Mouse (Mus musculus): ENCODE measurements around the gene Rnf187. TPM values are rescaled to one million over a fixed set of nuclear protein-coding genes. Genes with fewer than 3 reads are reported as not detected.

Rnf187 gene
- polyA plus RNA-seq, 1 experiment from 2014 or later: 274 TPM

- Histone ChIP-seq H3K9me3 (replicated peaks) (no peaks in the 10 kb centered on the region), H3K36me3 (peaks cover 28% of the 10 kb centered on the region), H3K27ac (replicated peaks) (peak within 1 kb of the TSS; percentile 94), H3K4me1 (peaks cover 17% of the 10 kb centered on the region), H3K4me3 (peak within 1 kb of the TSS; percentile 84), H3K27me3 (ENCODE audit: low read depth, poor library complexity, severe bottlenecking) (no peaks in the 10 kb centered on the region)
- 1% methylated on average over 40 of the region's 40 CpGs for WGBS
- DNase-seq (ENCODE audit: low spot score): peak; percentile 96
Observed at GRCm38 (mm10) chr11:58903511-58904409, 35.0 kb downstream of the Rnf187 start, which contains the start of gene Zfp39. Gene Zfp39 (minus strand): TSS chr11:58904225.

DNA sequence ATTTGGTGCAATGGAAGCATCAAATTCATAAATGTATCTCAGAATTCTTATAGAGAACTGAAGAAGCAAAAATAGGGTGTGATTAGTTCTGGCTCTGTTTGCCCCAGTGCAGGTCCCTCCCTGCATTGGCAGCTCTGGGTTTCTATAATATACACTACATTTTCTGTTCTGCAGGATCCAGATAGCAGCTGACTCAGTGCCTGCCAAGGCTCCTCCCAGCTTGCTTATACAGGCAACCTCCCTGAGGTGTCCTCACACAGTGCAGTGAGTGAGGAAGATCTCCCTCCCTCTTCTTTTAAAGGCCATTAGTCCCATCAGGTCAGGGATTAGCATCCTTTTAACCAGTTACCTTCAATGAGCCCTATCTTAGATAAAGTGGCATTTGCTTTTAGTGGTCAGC, 37.6 kb downstream of the Rnf187 start:
- H3K36me3 ChIP-seq: peaks cover 50% of the 10 kb centered on the region
- H3K27me3 ChIP-seq (ENCODE audit: low read depth, poor library complexity, severe bottlenecking): no peaks in the 10 kb centered on the region
- no peak for DNase-seq (ENCODE audit: low spot score)

GRCm38 (mm10) chr11:58897485-58897884, 41.2 kb downstream of the Rnf187 start:
- Histone ChIP-seq H3K27ac (replicated peaks) (no peak overlapping the region), H3K4me3 (no peak overlapping the region), H3K27me3 (ENCODE audit: low read depth, poor library complexity, severe bottlenecking) (no peaks in the 10 kb centered on the region), H3K4me1 (no peaks in the 10 kb centered on the region), H3K36me3 (peaks cover 76% of the 10 kb centered on the region), H3K9me3 (replicated peaks) (no peaks in the 10 kb centered on the region)
- no peak for DNase-seq (ENCODE audit: low spot score)
- WGBS: 81% methylated on average over 6 of the region's 6 CpGs

More for the DNA sequence above, 37.6 kb downstream of the Rnf187 start:
- no peak overlapping the region for H3K27ac ChIP-seq (replicated peaks)
- H3K4me3 ChIP-seq: no peak overlapping the region
- no peaks in the 10 kb centered on the region for H3K9me3 ChIP-seq (replicated peaks)
- H3K4me1 ChIP-seq: peaks cover 17% of the 10 kb centered on the region

GRCm38 (mm10) chr11:58894456-58894855, 44.3 kb downstream of the Rnf187 start:
- H3K4me1 ChIP-seq: no peaks in the 10 kb centered on the region
- H3K27me3 ChIP-seq (ENCODE audit: low read depth, poor library complexity, severe bottlenecking): no peaks in the 10 kb centered on the region
- H3K27ac ChIP-seq (replicated peaks): no peak overlapping the region
- whole genome bisulfite sequencing: 83% methylated on average over 6 of the region's 6 CpGs
- H3K36me3 ChIP-seq: peaks cover 83% of the 10 kb centered on the region
- H3K9me3 ChIP-seq (replicated peaks): no peaks in the 10 kb centered on the region
- no peak overlapping the region for H3K4me3 ChIP-seq
- DNase-seq (ENCODE audit: low spot score): no peak

DNA sequence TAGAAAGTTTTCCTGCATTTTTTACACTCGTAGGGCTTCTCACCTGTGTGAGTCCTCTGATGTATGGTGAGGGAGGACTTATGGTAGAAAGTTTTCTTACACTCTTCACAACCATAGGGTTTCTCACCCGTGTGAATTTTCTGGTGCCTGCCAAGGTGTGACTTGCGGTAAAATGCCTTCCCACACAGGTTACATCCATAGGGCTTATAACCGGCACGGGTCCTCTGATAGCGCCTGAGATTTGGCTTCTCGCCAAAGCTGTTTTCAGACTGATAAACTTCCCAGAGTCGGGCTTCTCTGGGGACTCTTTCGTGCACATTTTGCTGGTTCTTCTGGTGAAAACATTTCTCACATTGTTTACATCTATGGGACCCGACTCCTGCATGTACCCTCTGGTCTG, 48.2 kb downstream of the Rnf187 start:
- Histone ChIP-seq H3K9me3 (replicated peaks) (no peaks in the 10 kb centered on the region), H3K36me3 (peaks cover 64% of the 10 kb centered on the region), H3K4me1 (no peaks in the 10 kb centered on the region), H3K4me3 (no peak overlapping the region), H3K27me3 (ENCODE audit: low read depth, poor library complexity, severe bottlenecking) (no peaks in the 10 kb centered on the region), H3K27ac (replicated peaks) (no peak overlapping the region)
- 96% methylated on average over 10 of the region's 10 CpGs for WGBS
- no peak for DNase-seq (ENCODE audit: low spot score)

DNA sequence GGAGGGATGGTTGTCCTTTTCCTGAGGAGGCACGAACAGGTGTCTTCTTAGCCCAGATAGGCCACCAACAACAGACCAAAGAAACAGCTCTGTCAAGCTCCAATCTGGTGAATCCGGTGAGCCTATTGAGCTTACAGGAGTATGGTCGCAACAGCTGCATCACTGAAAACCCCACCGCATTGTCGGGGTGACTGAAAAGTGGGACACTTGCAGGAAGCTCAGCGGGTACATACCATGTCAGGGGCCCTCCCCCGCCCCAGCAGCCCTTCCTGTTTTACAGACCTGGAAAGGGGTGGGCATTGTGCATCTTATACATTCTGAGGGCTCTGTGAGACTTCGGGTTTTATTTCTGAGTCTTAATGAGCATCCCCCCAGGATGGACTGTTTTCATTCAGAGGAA, 55.0 kb downstream of the Rnf187 start:
- 85% methylated on average over 8 of the region's 8 CpGs for WGBS

More for the DNA sequence above, 55.0 kb downstream of the Rnf187 start:
- Histone ChIP-seq H3K4me1 (no peaks in the 10 kb centered on the region), H3K9me3 (replicated peaks) (no peaks in the 10 kb centered on the region), H3K4me3 (no peak overlapping the region), H3K27ac (replicated peaks) (no peak overlapping the region), H3K36me3 (peaks cover 46% of the 10 kb centered on the region), H3K27me3 (ENCODE audit: low read depth, poor library complexity, severe bottlenecking) (no peaks in the 10 kb centered on the region)
- DNase-seq (ENCODE audit: low spot score): no peak

Small RNA genes lying within 50 kb of the gene (microRNA-seq; reads per million reads assigned to microRNA genes)
- not detected for gene Gm44313

Other genes starting within 250 kb of the Rnf187 start
- not detected in 2 replicates for gene Olfr319, start 239.8 kb downstream of the Rnf187 start, polyA plus RNA-seq (2016; fragmentation: Nextera tagmentation; extraction: Ambion mirVana)
- gene Olfr318, start 214.9 kb downstream of the Rnf187 start, polyA plus RNA-seq (2016; fragmentation: Nextera tagmentation; extraction: Ambion mirVana): not detected in 2 replicates
- gene Olfr317, start 199.7 kb downstream of the Rnf187 start, polyA plus RNA-seq (2016; fragmentation: Nextera tagmentation; extraction: Ambion mirVana): not detected in 2 replicates
- gene Olfr316, start 186.2 kb downstream of the Rnf187 start, polyA plus RNA-seq (2016; fragmentation: Nextera tagmentation; extraction: Ambion mirVana): not detected in 2 replicates
- not detected in 2 replicates for gene Olfr315, start 165.7 kb downstream of the Rnf187 start, polyA plus RNA-seq (2016; fragmentation: Nextera tagmentation; extraction: Ambion mirVana)
- not detected in 2 replicates for gene Olfr314, start 156.0 kb downstream of the Rnf187 start, polyA plus RNA-seq (2016; fragmentation: Nextera tagmentation; extraction: Ambion mirVana)
- 3.8 and 6.1 TPM in 2 replicates for gene Fam183b, start 137.0 kb downstream of the Rnf187 start, polyA plus RNA-seq (2016; fragmentation: Nextera tagmentation; extraction: Ambion mirVana)
- gene Olfr313, start 123.9 kb downstream of the Rnf187 start, polyA plus RNA-seq (2016; fragmentation: Nextera tagmentation; extraction: Ambion mirVana): not detected in 2 replicates
- gene Olfr312, start 109.7 kb downstream of the Rnf187 start, polyA plus RNA-seq (2016; fragmentation: Nextera tagmentation; extraction: Ambion mirVana): not detected in 2 replicates
- not detected in 2 replicates for gene Olfr311, start 99.7 kb downstream of the Rnf187 start, polyA plus RNA-seq (2016; fragmentation: Nextera tagmentation; extraction: Ambion mirVana)
- 9.1 and 11.5 TPM in 2 replicates for gene Gm12258, start 91.8 kb downstream of the Rnf187 start, polyA plus RNA-seq (2016; fragmentation: Nextera tagmentation; extraction: Ambion mirVana)
- gene 2810021J22Rik, start 71.7 kb downstream of the Rnf187 start, polyA plus RNA-seq (2016; fragmentation: Nextera tagmentation; extraction: Ambion mirVana): 11.2 and 12.5 TPM in 2 replicates
- 4.6 and 5.2 TPM in 2 replicates for gene Zfp39, start 34.7 kb downstream of the Rnf187 start, polyA plus RNA-seq (2016; fragmentation: Nextera tagmentation; extraction: Ambion mirVana)
- not detected in 2 replicates for gene Btnl10, start 21.0 kb downstream of the Rnf187 start, polyA plus RNA-seq (2016; fragmentation: Nextera tagmentation; extraction: Ambion mirVana)
- gene Hist3h2ba, start 10.0 kb upstream of the Rnf187 start, polyA plus RNA-seq (2016; fragmentation: Nextera tagmentation; extraction: Ambion mirVana): 34.1 and 69.6 TPM in 2 replicates
- 20.4 and 31.6 TPM in 2 replicates for gene Hist3h2a, start 15.8 kb upstream of the Rnf187 start, polyA plus RNA-seq (2016; fragmentation: Nextera tagmentation; extraction: Ambion mirVana)
- gene Trim17, start 15.8 kb upstream of the Rnf187 start, polyA plus RNA-seq (2016; fragmentation: Nextera tagmentation; extraction: Ambion mirVana): 0.25 and 0.26 TPM in 2 replicates
- 17.7 and 19.3 TPM in 2 replicates for gene Trim11, start 39.2 kb upstream of the Rnf187 start, polyA plus RNA-seq (2016; fragmentation: Nextera tagmentation; extraction: Ambion mirVana)
- 0.01 TPM in 2 replicates for gene Obscn, start 197.5 kb upstream of the Rnf187 start, polyA plus RNA-seq (2016; fragmentation: Nextera tagmentation; extraction: Ambion mirVana)
- 5.2 and 5.4 TPM in 2 replicates for gene Iba57, start 224.8 kb upstream of the Rnf187 start, polyA plus RNA-seq (2016; fragmentation: Nextera tagmentation; extraction: Ambion mirVana)
- not detected in 2 replicates for gene Gjc2, start 244.3 kb upstream of the Rnf187 start, polyA plus RNA-seq (2016; fragmentation: Nextera tagmentation; extraction: Ambion mirVana)